Mouse (Mus musculus) MEL (cell line): ENCODE results near the gene Plcb4. TPM values are rescaled to one million over a fixed set of nuclear protein-coding genes. Genes with fewer than 3 reads are reported as not detected.

Experiments
- DNase-seq: peaks from one replicate; pipeline ENCODE4 v3.0.0; 2011; ENCODE audit warnings: low read depth, low spot score
- H3K27ac ChIP-seq: 2 replicates; pipeline ENCODE4 v1.5.1; 2012; ENCODE audit warnings: low read depth, mild to moderate bottlenecking, control low read depth, low read length, moderate library complexity; ENCODE audit not compliant: control insufficient read depth
- H3K27me3 ChIP-seq, 2 experiments: fragments of 150-350 bp in 1 of 2; sonication (generic) in 1 of 2; 2 replicates each; pipeline ENCODE4 v1.6.1; 2012; ENCODE audit warnings: low read length in 2 of 2, mild to moderate bottlenecking in 2 of 2, improper control_type of control experiment in 1 of 2, moderate library complexity in 1 of 2; ENCODE audit not compliant: insufficient read depth in 2 of 2, control insufficient read depth in 1 of 2
- H3K36me3 ChIP-seq, 2 experiments: 2 replicates each; pipeline ENCODE4 v1.6.1; 2012 to 2014; ENCODE audit warnings: low read length in 2 of 2, improper control_type of control experiment in 1 of 2, inconsistent platforms in 1 of 2, mild to moderate bottlenecking in 1 of 2; ENCODE audit not compliant: insufficient read depth in 2 of 2, control insufficient read depth in 1 of 2
- H3K4me1 ChIP-seq, 2 experiments: fragments of 150-350 bp in 1 of 2; sonication (generic) in 1 of 2; 2 replicates each; pipeline ENCODE4 v1.6.1; 2012; ENCODE audit warnings: low read length in 2 of 2, improper control_type of control experiment in 1 of 2, mild to moderate bottlenecking in 1 of 2; ENCODE audit not compliant: insufficient read depth in 2 of 2, control insufficient read depth in 1 of 2
- H3K4me3 ChIP-seq, 2 experiments: fragments of 150-350 bp in 1 of 2; sonication (generic) in 1 of 2; 2 replicates each; pipeline ENCODE4 v1.5.1; 2012; ENCODE audit warnings: low read depth in 2 of 2, low read length in 2 of 2, mild to moderate bottlenecking in 2 of 2, moderate library complexity in 2 of 2, control low read depth in 1 of 2, improper control_type of control experiment in 1 of 2; ENCODE audit not compliant: control insufficient read depth in 1 of 2, insufficient read depth in 1 of 2
- H3K79me2 ChIP-seq: 2 replicates; pipeline ENCODE4 v1.6.1; 2012; ENCODE audit warnings: mild to moderate bottlenecking, low read length, moderate library complexity; ENCODE audit not compliant: control insufficient read depth, poor library complexity, insufficient read depth
- H3K9ac ChIP-seq: 2 replicates; pipeline ENCODE4 v1.6.1; 2012; ENCODE audit warnings: low read depth, mild to moderate bottlenecking, control low read depth, low read length, moderate library complexity; ENCODE audit not compliant: control insufficient read depth, poor library complexity, severe bottlenecking
- H3K9me3 ChIP-seq: fragments of 150-350 bp; sonication (generic); replicated peaks from 2 replicates; pipeline ENCODE4 v1.6.1; 2012; ENCODE audit warnings: mild to moderate bottlenecking, low read length, improper control_type of control experiment, moderate library complexity; ENCODE audit not compliant: insufficient read depth
- BHLHE40 ChIP-seq: IDR thresholded peaks from 2 replicates; pipeline ENCODE4 v1.6.1; 2012; ENCODE audit warnings: low read depth, mild to moderate bottlenecking, inconsistent platforms, low read length, improper control_type of control experiment, borderline replicate concordance
- CHD1 ChIP-seq: IDR thresholded peaks from 2 replicates; pipeline ENCODE4 v1.6.1; 2012; ENCODE audit warnings: low read depth, mild to moderate bottlenecking, inconsistent platforms, low read length, improper control_type of control experiment
- CHD2 ChIP-seq: IDR thresholded peaks from 2 replicates; pipeline ENCODE4 v1.6.1; 2011; ENCODE audit warnings: low read length, improper control_type of control experiment
- CTCF ChIP-seq, 3 experiments: IDR thresholded peaks in 2 of 3; conservative IDR thresholded peaks in 1 of 3; 2 replicates each; pipeline ENCODE4 v1.5.1; 2011 to 2012; ENCODE audit warnings: low read length in 3 of 3, low read depth in 2 of 3, mild to moderate bottlenecking in 2 of 3, improper control_type of control experiment in 1 of 3, inconsistent platforms in 1 of 3, mixed read lengths in 1 of 3, moderate library complexity in 1 of 3; ENCODE audit not compliant: control insufficient read depth in 1 of 3, insufficient read depth in 1 of 3, poor library complexity in 1 of 3, severe bottlenecking in 1 of 3
- E2F4 ChIP-seq: IDR thresholded peaks from 2 replicates; pipeline ENCODE4 v1.6.1; 2011; ENCODE audit warnings: low read depth, low read length, improper control_type of control experiment, borderline replicate concordance
- ELF1 ChIP-seq: IDR thresholded peaks from 2 replicates; pipeline ENCODE4 v1.6.1; 2014; ENCODE audit warnings: low read depth, mild to moderate bottlenecking, inconsistent platforms, low read length, improper control_type of control experiment, moderate library complexity
- EP300 ChIP-seq, 2 experiments: IDR thresholded peaks; 2 replicates each; pipeline ENCODE4 v1.6.1; 2011; ENCODE audit warnings: improper control_type of control experiment in 2 of 2, low read length in 2 of 2, low read depth in 1 of 2, mild to moderate bottlenecking in 1 of 2
- ETS1 ChIP-seq: IDR thresholded peaks from 2 replicates; pipeline ENCODE4 v1.6.1; 2012; ENCODE audit warnings: low read depth, mild to moderate bottlenecking, inconsistent platforms, low read length, improper control_type of control experiment, moderate library complexity
- GABPA ChIP-seq: IDR thresholded peaks from 2 replicates; pipeline ENCODE4 v1.6.1; 2012; ENCODE audit warnings: low read depth, mild to moderate bottlenecking, inconsistent platforms, low read length, improper control_type of control experiment, moderate library complexity
- GATA1 ChIP-seq: IDR thresholded peaks from 2 replicates; pipeline ENCODE4 v1.6.1; 2011; ENCODE audit warnings: low read depth, low read length, improper control_type of control experiment
- HCFC1 ChIP-seq: IDR thresholded peaks from 2 replicates; pipeline ENCODE4 v1.6.1; 2012; ENCODE audit warnings: low read depth, mild to moderate bottlenecking, inconsistent platforms, low read length, improper control_type of control experiment, moderate library complexity
- KAT2A ChIP-seq: conservative IDR thresholded peaks from 2 replicates; pipeline ENCODE4 v1.6.1; 2012; ENCODE audit warnings: low read depth, low read length, improper control_type of control experiment, inconsistent platforms
- MAFK ChIP-seq: IDR thresholded peaks from 2 replicates; pipeline ENCODE4 v1.6.1; 2011; ENCODE audit warnings: low read depth, mild to moderate bottlenecking, low read length, improper control_type of control experiment, borderline replicate concordance
- MAX ChIP-seq: IDR thresholded peaks from 2 replicates; pipeline ENCODE4 v1.6.1; 2011; ENCODE audit warnings: low read length, improper control_type of control experiment
- MEF2A ChIP-seq: IDR thresholded peaks from 2 replicates; pipeline ENCODE4 v1.6.1; 2014; ENCODE audit warnings: low read depth, mild to moderate bottlenecking, inconsistent platforms, low read length, improper control_type of control experiment; ENCODE audit not compliant: poor library complexity, insufficient replicate concordance, severe bottlenecking; ENCODE audit errors: extremely low read depth
- MXI1 ChIP-seq: IDR thresholded peaks from 2 replicates; pipeline ENCODE4 v1.6.1; 2011; ENCODE audit warnings: mild to moderate bottlenecking, low read depth, low read length, improper control_type of control experiment
- MYB ChIP-seq: IDR thresholded peaks from 2 replicates; pipeline ENCODE4 v1.6.1; 2011; ENCODE audit warnings: mild to moderate bottlenecking, low read depth, low read length, improper control_type of control experiment
- MYC ChIP-seq: IDR thresholded peaks from 2 replicates; pipeline ENCODE4 v1.6.1; 2011; ENCODE audit warnings: low read depth, mild to moderate bottlenecking, low read length, improper control_type of control experiment, moderate library complexity
- NELFE ChIP-seq: IDR thresholded peaks from 2 replicates; pipeline ENCODE4 v1.6.1; 2011; ENCODE audit warnings: low read depth, low read length, improper control_type of control experiment
- NRF1 ChIP-seq: IDR thresholded peaks from 2 replicates; pipeline ENCODE4 v1.6.1; 2014; ENCODE audit warnings: low read depth, mild to moderate bottlenecking, inconsistent platforms, low read length, improper control_type of control experiment, moderate library complexity; ENCODE audit not compliant: poor library complexity, insufficient read depth, severe bottlenecking
- POLR2A ChIP-seq, 2 experiments: IDR thresholded peaks; 2 replicates each; pipeline ENCODE4 v1.6.1; 2011 to 2012; ENCODE audit warnings: low read length in 2 of 2, mild to moderate bottlenecking in 2 of 2, control low read depth in 1 of 2, improper control_type of control experiment in 1 of 2, low read depth in 1 of 2, moderate library complexity in 1 of 2; ENCODE audit not compliant: control insufficient read depth in 1 of 2, insufficient read depth in 1 of 2, poor library complexity in 1 of 2
- POLR2AphosphoS2 ChIP-seq: IDR thresholded peaks from 2 replicates; pipeline ENCODE4 v1.6.1; 2011; ENCODE audit warnings: low read length, improper control_type of control experiment
- POLR2AphosphoS5 ChIP-seq: IDR thresholded peaks from 2 replicates; pipeline ENCODE4 v1.6.1; 2012; ENCODE audit warnings: low read depth, borderline replicate concordance, mild to moderate bottlenecking, inconsistent platforms, low read length, moderate library complexity, mixed read lengths
- RAD21 ChIP-seq: IDR thresholded peaks from 2 replicates; pipeline ENCODE4 v1.6.1; 2011; ENCODE audit warnings: mild to moderate bottlenecking, low read depth, low read length, improper control_type of control experiment
- RCOR1 ChIP-seq: IDR thresholded peaks from 2 replicates; pipeline ENCODE4 v1.6.1; 2012; ENCODE audit warnings: low read depth, mild to moderate bottlenecking, inconsistent platforms, low read length, improper control_type of control experiment
- SIN3A ChIP-seq: IDR thresholded peaks from 2 replicates; pipeline ENCODE4 v1.6.1; 2012; ENCODE audit warnings: low read length, improper control_type of control experiment, inconsistent platforms
- SMC3 ChIP-seq: IDR thresholded peaks from 2 replicates; pipeline ENCODE4 v1.6.1; 2011; ENCODE audit warnings: low read depth, low read length, improper control_type of control experiment
- TAL1 ChIP-seq: IDR thresholded peaks from 2 replicates; pipeline ENCODE4 v1.6.1; 2012; ENCODE audit warnings: mild to moderate bottlenecking, inconsistent platforms, low read length, moderate library complexity, mixed read lengths
- TBP ChIP-seq: IDR thresholded peaks from 2 replicates; pipeline ENCODE4 v1.8.0; 2011; ENCODE audit warnings: low read depth, low read length, improper control_type of control experiment
- TCF12 ChIP-seq: IDR thresholded peaks from 2 replicates; pipeline ENCODE4 v1.6.1; 2014; ENCODE audit warnings: low read depth, mild to moderate bottlenecking, inconsistent platforms, low read length, improper control_type of control experiment, moderate library complexity
- USF1 ChIP-seq: IDR thresholded peaks from 2 replicates; pipeline ENCODE4 v1.6.1; 2014; ENCODE audit warnings: low read depth, mild to moderate bottlenecking, inconsistent platforms, low read length, improper control_type of control experiment, moderate library complexity
- USF2 ChIP-seq, 2 experiments: IDR thresholded peaks; 2 replicates each; pipeline ENCODE4 v1.6.1; 2011 to 2012; ENCODE audit warnings: improper control_type of control experiment in 2 of 2, low read length in 2 of 2, borderline replicate concordance in 1 of 2, inconsistent platforms in 1 of 2, low read depth in 1 of 2, mild to moderate bottlenecking in 1 of 2; ENCODE audit not compliant: insufficient read depth in 1 of 2
- ZC3H11A ChIP-seq: IDR thresholded peaks from 2 replicates; pipeline ENCODE4 v1.6.1; 2012; ENCODE audit warnings: low read depth, mild to moderate bottlenecking, inconsistent platforms, low read length, improper control_type of control experiment
- ZKSCAN1 ChIP-seq: IDR thresholded peaks from 2 replicates; pipeline ENCODE4 v1.6.1; 2012; ENCODE audit warnings: low read depth, mild to moderate bottlenecking, inconsistent platforms, low read length, improper control_type of control experiment, moderate library complexity
- ZMIZ1 ChIP-seq: IDR thresholded peaks from 2 replicates; pipeline ENCODE4 v1.6.1; 2012; ENCODE audit warnings: low read depth, mild to moderate bottlenecking, inconsistent platforms, low read length, improper control_type of control experiment, moderate library complexity
- ZNF384 ChIP-seq: IDR thresholded peaks from 2 replicates; pipeline ENCODE4 v1.6.1; 2012; ENCODE audit warnings: low read depth, mild to moderate bottlenecking, inconsistent platforms, low read length, improper control_type of control experiment
- polyA plus RNA-seq, 2 experiments: library from polyadenylated mRNA; stranded (reverse) in 1 of 2; unstranded in 1 of 2; fragments of >175 nt in 1 of 2; fragments of >200 nt in 1 of 2; gene quantifications; 2 replicates each; pipeline versions ENCODE4 v1.2.1 to v1.2.4; 2012; ENCODE audit warnings: low replicate concordance in 2 of 2, low read depth in 1 of 2; ENCODE audit not compliant: insufficient read length in 2 of 2, insufficient read depth in 1 of 2, missing spikeins in 1 of 2
- total RNA-seq: library from RNA; depleted of rRNA; stranded (reverse); fragments of 300-350 nt; gene quantifications from 2 replicates; pipeline ENCODE4 v1.2.3, GENCODE M21; 2012

Gene Plcb4
- total and polyA plus RNA-seq, 3 experiments: not detected

DNA sequence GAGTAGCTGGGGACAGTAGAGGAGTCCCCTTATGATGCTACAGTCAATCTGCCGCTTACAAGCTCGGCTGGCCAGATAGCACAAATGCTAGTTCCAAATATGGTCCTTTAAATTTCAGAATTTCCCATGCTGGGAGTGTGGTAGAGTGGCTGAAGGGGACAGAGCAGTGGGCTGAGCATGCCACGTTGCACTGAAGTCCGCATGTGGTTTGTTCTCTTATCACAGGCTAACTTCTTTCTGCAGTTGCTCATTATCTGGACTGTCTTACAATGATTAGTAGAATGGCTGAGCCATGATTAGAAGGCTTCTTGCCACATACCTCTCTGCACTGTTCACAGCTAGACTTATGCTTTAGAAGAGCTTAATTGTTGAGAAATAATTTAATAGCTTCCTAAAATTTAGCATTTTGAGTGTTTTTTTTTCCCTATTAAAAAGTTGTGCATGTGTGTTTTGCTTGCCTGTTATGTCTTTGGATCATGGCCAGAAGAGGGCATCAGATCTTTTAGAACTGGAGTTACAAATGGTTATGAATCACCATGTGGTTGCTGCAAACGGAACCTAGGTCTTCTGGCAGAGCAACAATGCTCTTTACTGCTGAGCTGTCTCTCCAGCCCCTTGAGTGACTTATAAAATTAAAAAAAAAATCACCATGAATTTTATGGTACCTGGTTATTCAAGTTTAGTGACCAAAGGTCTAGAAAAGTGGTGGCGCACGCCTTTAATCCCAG, 42.0 kb downstream of the Plcb4 start:
- DNase-seq: peak; percentile 89
- peaks cover 0 to 20% of the 10 kb centered on the region in 2 experiments; a peak in 2 of 4 replicates for H3K36me3 ChIP-seq
- H3K27ac ChIP-seq: peak overlapping the region; percentile 90
- H3K4me1 ChIP-seq: peaks cover 12 to 14% of the 10 kb centered on the region in 2 experiments
- H3K79me2 ChIP-seq: no peaks in the 10 kb centered on the region
- H3K27me3 ChIP-seq: no peaks in the 10 kb centered on the region
- H3K4me3 ChIP-seq: no peak overlapping the region
- H3K9ac ChIP-seq: peak overlapping the region; percentile 32; the same call in 1 of the 2 replicates
- H3K9me3 ChIP-seq: no peaks in the 10 kb centered on the region
- TF ChIP-seq BHLHE40 (0 out of 2 replicates have a peak, but pooled peaks have one; percentile 36), TCF12 (peak; percentile 100), NRF1 (no peak), POLR2A (IDR thresholded peaks at IDR 0.05; ENCODE audit: control insufficient read depth in 1 of 2, insufficient read depth in 1 of 2, low read depth in 1 of 2, low read length in 2 of 2, poor library complexity in 1 of 2) (no peak), NELFE (no peak), RAD21 (no peak), ZNF384 (peak; percentile 61; the same call in 1 of the 2 replicates), SMC3 (no peak), USF2 (IDR thresholded peaks at IDR 0.05; ENCODE audit: borderline replicate concordance in 1 of 2, insufficient read depth in 1 of 2, low read depth in 1 of 2, low read length in 2 of 2) (no peak), CHD1 (no peak), KAT2A (no peak), USF1 (no peak), TBP (peak; percentile 39; the same call in 1 of the 2 replicates), GABPA (no peak), POLR2AphosphoS2 (no peak), TAL1 (peak; percentile 94), E2F4 (no peak), HCFC1 (no peak), ZC3H11A (no peak), MEF2A (no peak), ELF1 (no peak), MXI1 (peak; percentile 91), RCOR1 (peak; percentile 98), CTCF (IDR thresholded peaks at IDR 0.05 in 2 of 3, conservative IDR thresholded peaks at IDR 0.05 in 1 of 3; ENCODE audit: control insufficient read depth in 1 of 3, insufficient read depth in 1 of 3, low read depth in 2 of 3, low read length in 3 of 3, poor library complexity in 1 of 3, severe bottlenecking in 1 of 3) (no peak), MAX (peak; percentile 96), ZKSCAN1 (no peak), SIN3A (peak; percentile 95), MYB (peak; percentile 94), MAFK (0 out of 2 replicates have a peak, but pooled peaks have one; percentile 54), CHD2 (no peak), ETS1 (peak; percentile 92), GATA1 (peak; percentile 100), ZMIZ1 (no peak), MYC (peak; percentile 99), POLR2AphosphoS5 (no peak), EP300 (IDR thresholded peaks at IDR 0.05; ENCODE audit: low read depth in 1 of 2, low read length in 2 of 2) (peak; percentile 100)
